Mouse (Mus musculus) cerebellum, adult 18-20 months (tissue): ENCODE data around the gene Cks2.
"Not testable (repeated sequence)": the region's sequence is repeated elsewhere in the genome, so short reads cannot be mapped to it uniquely, and the experiment has no call there.

Experiments used
- DNase-seq, 2 experiments: peaks; one replicate each; pipeline ENCODE4 v3.0.0; 2021

The Cks2 gene

GRCm38 (mm10) chr13:51641424-51641823 lies 3.6 kb upstream of the Cks2 start:
- DNase-seq, result no peak

DNA sequence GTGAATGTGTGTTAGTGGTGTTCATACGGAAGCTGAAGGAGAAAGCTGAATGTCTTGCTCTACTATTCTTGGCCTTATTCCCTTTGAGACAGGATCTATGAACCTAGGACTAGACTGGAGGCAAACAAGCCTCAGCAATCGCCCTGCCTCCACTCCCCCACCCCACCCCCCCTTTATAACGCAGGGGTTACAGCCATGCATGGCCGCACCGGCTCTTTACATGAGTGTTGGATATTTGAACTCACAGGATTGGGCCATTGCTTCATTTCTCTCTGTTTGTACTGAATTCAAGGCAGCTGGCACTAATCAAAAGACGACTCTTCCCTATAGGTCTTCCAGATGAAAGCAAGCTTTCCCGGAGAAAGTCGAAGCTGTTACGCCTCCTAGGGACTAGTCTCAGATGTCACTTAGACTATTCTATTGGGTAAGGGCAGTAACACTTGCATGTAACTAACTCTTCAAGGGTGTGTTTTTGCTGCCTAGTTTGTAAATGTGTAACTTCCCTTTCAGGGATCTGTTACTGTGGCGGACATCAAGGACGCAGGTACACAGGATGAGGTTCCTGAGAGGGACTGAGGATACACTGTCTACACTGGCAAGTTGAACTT lies 2.8 kb upstream of the Cks2 start:
- no peak for DNase-seq

- DNase-seq, result no peak
Measured at GRCm38 (mm10) chr13:51643924-51644828, 856 bp upstream of the Cks2 start.

GRCm38 (mm10) chr13:51645872-51646271 lies 840 bp downstream of the Cks2 start:
- DNase-seq, result no peak

GRCm38 (mm10) chr13:51646362-51647027 lies 1.5 kb downstream of the Cks2 start:
- no peak for DNase-seq

DNA sequence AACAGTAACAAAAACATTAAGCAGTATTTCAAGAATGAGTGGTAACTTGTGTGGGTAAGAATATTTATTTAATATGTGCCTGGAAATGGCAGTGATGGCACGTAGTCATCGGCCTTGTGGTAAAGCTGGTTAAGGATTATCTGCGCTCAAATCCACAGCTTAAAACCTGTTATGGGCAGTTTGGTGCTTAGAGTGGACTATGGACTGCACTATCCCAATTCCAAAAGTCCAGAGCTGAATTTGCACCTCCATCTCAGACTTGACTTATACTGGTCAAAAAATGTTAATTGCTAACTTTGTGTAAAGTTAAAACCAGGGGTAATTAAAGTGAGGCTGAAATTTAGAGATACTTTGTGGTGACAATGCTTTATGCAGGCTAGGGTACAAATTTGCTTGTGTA lies 2.7 kb downstream of the Cks2 start:
- no peak for DNase-seq

DNA sequence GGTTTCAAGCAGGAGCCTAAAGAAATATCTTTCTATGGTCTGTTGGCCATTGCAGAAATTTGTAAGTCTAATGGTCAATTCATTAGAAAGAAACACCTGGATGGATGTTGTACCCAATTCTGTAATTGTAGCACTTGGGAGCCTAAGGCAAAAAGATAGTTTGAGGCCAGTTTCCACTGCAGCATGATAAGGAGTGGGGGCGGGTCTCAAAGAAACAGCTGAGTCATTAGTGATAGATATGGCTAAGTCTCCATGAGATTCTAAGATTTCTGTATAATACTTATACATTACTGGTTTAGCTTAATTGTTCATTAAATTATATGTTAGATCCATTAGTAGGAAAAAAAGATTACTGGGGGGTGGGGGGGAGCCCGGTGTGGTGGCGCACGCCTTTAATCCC lies 3.2 kb downstream of the Cks2 start:
- no peak for DNase-seq

DNA sequence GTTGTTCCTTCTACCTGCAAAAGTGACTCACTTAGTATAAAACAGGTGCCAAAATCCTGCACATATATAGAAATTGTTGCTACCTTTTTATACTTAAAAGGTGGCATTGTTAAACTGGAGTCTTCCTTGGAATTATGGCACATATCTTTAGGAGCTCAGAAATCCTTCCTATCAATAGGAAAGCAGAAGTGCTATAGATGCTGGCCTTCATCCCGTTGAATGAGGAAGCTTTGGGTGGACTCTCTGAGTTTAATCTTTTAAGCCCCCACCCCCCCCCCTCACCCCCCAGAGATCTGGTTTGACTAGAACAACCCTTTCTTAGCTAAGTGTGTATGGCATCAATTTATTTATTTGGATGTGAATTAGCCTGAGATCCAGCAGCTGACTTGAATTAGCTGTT lies 4.7 kb downstream of the Cks2 start:
- DNase-seq, result no peak

- peak; percentile 94 to 97 for DNase-seq
Measured at GRCm38 (mm10) chr13:51651408-51652064, 6.5 kb downstream of the Cks2 start, which contains the start of gene Secisbp2. TSS of gene Secisbp2 (plus strand) at chr13:51651697.

DNA sequence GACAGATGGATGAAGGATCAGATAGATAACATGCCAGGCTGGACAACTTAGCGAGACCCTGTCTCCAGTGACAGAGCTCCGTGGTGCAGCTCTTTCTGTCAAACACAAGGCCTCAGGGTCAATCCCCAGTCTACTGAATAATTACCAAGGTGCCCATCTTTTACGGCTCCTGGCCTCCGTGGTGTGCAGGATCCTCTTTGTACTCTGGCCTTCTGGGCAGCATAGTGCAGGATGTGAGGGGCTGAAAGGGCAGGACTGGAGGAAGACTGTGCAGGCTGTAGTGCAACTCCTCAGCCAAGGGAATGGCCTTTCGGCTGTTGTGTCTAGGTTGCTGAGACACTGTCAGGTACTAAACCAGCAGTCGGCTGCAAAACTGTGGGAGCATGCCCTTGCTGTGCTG lies 8.1 kb downstream of the Cks2 start:
- no peak for DNase-seq

DNA sequence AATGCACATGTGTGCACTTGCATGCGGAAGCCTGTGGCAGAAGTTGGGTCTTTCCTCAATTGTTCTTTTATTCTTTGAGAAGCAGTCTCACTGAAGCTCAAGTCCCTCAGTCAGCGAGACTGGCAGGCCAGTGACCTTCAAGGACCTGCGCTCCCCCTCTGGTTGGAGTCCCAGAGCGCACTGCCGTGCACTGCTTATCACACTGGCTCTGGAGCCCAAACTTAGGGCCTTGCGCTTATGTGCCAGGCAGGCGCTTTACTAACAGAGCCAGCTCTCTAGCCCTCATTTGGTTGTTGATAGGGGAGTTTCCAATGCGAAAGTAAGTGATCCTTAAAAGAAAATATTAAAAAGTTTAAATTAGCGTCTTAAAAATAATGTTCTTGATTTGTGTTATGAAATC lies 8.9 kb downstream of the Cks2 start:
- DNase-seq, result no peak

DNA sequence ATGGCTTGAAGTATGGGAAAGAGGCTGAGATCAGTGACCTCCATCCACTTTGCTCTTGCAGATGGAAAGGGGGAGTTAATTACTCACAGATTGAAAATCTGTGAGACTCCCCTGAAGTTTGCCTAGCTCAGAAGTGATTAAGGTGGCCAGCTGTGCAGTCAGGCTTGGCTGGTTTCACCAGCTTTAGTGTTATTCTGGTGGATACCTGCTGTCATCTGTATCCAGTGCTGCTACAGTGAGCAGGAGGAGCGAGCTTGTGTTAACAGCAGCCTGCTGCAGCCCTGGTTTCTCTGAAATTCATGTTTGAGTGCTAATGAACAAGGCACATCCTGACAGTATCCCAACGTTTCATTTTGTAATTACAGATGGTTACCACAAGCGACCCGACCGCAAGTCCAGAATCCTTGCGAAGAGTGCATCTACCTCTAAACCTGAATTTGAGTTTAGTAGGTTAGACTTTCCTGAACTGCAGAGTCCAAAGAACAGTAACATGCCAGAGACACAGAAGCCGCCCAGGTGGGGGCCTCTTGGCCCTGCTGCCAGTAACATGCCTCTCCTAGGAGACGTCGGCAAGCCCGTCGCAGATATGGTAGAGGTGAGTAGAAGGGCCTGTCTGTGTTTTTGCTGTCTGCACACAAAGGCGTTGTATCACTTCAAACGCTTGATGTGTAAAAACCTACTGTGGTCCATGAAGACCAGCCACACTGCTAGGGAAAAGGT lies 11.6 kb downstream of the Cks2 start:
- no peak for DNase-seq

DNA sequence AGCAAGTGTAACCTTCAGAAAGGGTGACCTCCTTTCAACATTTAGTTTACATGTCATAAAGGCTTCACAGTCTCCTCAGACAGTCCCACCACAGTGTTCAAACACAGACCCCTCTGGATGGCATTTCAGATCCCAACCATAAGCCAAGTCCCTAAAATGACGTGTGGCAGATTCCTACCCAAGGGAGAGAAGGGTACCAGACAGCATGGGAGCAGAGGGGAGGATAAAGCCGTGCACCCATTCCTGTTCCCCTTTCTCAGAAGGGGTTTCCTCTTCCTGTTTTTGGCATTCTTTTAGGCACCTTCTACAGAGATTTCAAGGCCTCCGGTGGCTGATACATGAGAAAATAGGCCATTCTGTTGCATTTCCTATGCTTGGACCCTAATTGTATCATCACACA lies 13.1 kb downstream of the Cks2 start:
- DNase-seq, result no peak

GRCm38 (mm10) chr13:51659573-51659972 lies 14.5 kb downstream of the Cks2 start:
- no peak for DNase-seq

- no peak for DNase-seq
Measured at GRCm38 (mm10) chr13:51663561-51663960, 18.5 kb downstream of the Cks2 start.

GRCm38 (mm10) chr13:51668195-51668594 lies 23.2 kb downstream of the Cks2 start:
- not testable (repeated sequence) for DNase-seq

GRCm38 (mm10) chr13:51676641-51677040 lies 31.6 kb downstream of the Cks2 start:
- DNase-seq, result peak; percentile 36 to 40

GRCm38 (mm10) chr13:51677041-51677440 lies 32.0 kb downstream of the Cks2 start:
- no peak for DNase-seq

DNA sequence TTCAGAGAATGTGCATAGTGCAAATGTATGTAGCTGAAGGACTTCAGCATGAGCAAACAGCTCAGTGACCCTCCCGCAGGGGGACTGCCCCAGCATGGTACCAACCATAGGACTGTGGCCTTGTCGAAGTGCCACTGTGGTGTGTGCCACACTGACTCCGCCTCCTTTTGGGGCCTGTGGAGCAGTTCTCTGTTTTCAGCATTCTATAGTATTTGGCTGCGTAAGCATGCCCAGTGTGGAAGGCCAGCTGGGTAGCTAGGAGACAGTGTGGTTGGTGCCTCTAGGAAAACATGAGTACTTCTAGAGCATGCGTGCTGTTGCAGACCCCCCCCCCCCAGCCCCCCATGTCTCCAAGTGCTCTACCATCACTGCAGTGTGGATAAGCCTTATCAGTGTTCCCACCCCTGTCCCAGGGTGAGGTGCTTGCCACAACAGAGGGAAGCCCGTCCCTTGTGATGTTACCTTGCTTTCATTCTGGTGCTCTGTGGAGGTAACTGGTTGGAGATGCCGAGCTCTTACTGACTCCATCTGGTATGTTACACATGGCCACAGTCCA lies 32.7 kb downstream of the Cks2 start:
- DNase-seq, result no peak

DNA sequence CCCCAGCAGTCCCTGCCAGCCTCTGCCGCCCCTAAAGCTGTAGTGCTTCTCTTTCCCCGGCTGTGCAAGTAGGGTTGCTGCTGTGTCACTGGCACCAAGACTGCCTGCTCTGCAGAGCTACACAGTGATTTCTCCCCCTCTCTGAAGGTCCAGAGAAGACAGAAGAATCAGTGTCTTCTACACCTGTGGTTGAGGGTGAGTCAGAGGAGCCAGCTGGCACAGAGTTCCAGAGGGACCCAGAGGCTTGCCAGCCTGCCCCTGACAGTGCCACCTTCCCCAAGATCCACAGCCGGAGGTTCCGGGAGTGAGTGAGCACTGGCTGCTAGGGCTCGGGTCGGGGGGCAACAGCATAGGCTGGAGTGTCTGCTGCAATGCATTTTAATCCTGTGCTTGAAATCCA lies 33.7 kb downstream of the Cks2 start:
- DNase-seq, result peak; percentile 32 to 34

DNA sequence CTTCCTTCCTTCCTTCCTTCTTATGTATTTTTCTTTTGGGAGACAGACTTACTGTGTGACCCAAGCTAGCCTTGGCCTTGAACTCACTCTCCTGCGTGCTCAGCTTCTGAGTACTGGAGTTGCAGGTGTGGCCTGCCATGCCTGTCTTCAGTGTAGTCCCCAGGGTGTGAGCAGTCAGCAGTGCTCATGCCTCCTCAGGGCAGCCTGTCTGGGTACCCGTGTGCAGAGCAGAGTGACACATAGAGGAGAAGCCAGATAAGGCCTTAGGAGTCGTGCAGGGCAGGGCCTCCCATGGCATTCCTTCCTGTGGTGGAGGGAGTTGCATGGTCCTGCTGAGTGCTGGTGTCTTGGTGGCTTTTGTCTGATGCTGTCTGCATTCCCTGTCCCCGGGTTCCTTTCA lies 34.3 kb downstream of the Cks2 start:
- no peak for DNase-seq

- DNase-seq, result no peak
Measured at GRCm38 (mm10) chr13:51681076-51681475, 36.0 kb downstream of the Cks2 start.
